Mouse (Mus musculus) monocyte, adult 2 months (primary cell): Measurements from ENCODE around the gene Prdm4.

Experiments
- DNase-seq, 2 experiments: peaks; one replicate each; pipeline ENCODE4 v3.0.0; 2022; ENCODE audit warnings: low spot score in 2 of 2, low read depth in 1 of 2

The Prdm4 gene

DNA sequence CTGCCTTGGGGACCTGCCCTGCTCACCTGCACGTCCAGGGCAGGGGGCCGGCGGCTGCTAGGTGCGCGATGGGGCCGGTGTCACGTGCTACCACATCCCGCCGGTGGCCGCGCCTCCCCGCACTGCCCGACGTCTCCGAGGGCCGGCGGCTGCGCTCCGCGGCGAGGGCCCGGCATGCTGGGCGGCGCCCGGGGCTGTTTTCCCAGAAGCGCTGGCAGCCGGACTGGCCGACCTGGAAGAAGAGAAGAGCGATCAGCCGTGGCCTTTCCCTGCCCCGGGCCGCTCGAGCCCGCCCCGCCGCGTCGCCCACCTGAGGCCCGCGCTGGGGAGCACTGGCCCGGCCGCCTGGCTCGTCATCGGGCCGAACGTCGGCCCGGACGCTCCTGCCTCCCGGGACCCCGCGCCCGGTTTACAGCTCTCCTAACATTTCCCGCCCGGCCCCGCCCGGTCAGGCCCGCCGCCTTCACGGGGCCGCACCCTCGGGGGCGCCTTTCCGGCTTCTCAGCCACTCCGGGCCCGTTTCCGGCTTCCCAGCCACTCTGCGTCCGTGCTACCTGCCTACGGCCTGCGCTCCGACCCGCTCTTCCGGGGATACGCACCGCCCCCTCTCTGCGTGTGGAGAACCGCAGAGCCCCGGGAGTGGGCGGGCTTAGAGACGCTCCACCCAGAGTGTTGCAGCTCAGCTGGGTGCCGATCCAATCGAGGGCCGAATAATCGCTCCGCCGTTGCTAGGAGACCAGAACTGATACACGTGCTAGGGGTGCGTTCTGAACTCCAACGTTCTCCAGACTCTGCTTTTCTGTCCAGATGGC is at the start of gene Prdm4:
TSS of gene Prdm4 (minus strand) at position 645 of the 812 bp plus-strand sequence.
- DNase-seq = peak; percentile 89 to 94

DNA sequence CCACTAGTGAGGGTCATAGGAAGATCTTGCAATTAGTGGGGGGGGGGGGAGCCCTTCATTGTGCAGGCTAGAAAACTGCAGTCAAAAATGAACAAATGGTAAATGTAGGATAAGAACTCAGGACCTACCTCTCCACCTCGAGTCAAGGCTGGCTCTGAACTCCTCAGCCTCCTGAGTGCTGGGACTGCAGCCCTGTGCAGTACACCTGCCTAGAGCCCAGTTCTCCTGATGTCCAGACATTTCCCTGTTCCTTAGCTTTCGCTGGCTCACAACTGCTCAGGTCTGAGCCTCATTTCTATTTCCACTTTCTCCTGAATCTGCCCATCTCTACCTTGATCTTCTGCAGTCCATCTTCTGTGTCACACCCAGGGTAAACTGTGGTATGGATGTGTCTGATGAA is 49.5 kb upstream of the Prdm4 start:
- no peak for DNase-seq

DNA sequence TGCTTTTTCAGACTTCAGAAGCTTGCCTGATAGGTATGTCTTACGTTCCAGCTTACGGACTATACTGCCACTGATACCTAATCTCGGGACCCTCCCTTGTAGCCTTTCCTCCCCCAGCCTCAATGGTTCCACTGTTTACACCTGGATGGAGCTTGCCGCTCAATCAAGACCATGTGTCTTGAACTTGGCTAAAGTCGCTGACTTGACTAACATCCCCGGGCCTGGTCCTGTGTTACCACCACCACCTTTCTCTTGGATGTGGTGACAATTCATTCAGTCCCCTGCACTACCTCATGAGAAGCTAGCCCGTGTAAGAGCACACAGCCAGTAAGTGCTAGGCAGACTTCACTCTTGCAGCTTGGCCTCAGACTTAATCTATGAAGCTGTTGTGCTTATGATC is 47.4 kb upstream of the Prdm4 start:
- no peak for DNase-seq

GRCm38 (mm10) chr10:85962897-85963296 is 46.0 kb upstream of the Prdm4 start:
- DNase-seq = no peak

GRCm38 (mm10) chr10:85957464-85957950 is 40.6 kb upstream of the Prdm4 start, which contains the start of gene Rtcb:
Gene Rtcb (minus strand): TSS chr10:85957823.
- DNase-seq = peak; percentile 84 to 88

- no peak for DNase-seq
Observed at GRCm38 (mm10) chr10:85956871-85957419, 40.0 kb upstream of the Prdm4 start.

GRCm38 (mm10) chr10:85954429-85954828 is 37.5 kb upstream of the Prdm4 start:
- no peak for DNase-seq

DNA sequence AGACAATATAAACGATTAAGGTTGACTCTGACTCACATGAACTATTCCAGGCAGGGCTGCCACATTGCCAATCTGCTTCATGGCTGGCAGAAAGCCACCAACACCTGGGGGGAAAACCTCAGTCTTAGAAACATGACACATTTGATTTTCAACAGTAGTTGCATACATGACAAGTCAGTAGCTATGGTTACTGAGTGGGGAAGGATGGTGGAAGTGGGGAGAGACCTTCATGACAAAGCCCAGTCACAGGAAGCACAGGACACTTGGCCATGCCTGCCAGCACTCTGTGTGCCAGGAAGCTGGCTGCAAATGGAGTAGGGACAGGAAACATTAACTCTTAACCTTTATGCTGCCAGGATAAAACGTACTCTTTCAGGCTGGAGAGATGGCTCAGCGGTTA is 36.5 kb upstream of the Prdm4 start:
- no peak for DNase-seq

- no peak for DNase-seq
Observed at GRCm38 (mm10) chr10:85951765-85952443, 35.0 kb upstream of the Prdm4 start.

DNA sequence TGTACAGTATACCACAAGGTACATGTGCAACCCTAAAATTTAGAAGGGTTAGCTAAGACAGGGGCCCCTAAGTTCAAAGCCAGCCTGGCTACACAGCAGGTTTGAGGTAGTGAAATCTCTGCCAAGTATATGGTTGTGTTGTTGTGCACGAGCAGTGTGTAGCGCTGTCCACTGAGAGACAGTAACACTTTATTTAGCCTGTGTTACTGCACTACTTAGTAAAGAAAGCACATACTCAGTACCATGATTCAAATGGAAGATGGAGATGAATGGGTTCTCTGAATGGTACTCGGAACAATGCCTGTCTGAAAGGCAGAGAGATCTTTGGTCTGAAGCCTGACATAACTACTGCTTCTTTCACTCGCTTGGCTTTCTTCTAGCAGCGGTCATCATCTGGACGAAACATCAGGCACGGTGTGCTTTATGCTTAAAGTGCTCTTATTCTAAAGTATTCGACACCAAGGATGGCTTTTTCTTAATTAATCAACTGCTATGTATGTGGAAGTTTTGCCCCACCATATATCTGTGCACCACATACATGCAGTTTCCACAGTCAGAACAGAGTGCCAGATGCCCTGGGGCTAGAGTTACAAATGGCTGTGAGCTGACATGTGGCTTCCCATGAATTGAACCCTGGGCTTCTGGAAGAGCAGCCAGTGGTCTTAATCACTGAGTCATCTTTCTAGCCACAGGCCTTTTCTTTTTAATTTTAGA is 31.7 kb upstream of the Prdm4 start:
- no peak for DNase-seq

DNA sequence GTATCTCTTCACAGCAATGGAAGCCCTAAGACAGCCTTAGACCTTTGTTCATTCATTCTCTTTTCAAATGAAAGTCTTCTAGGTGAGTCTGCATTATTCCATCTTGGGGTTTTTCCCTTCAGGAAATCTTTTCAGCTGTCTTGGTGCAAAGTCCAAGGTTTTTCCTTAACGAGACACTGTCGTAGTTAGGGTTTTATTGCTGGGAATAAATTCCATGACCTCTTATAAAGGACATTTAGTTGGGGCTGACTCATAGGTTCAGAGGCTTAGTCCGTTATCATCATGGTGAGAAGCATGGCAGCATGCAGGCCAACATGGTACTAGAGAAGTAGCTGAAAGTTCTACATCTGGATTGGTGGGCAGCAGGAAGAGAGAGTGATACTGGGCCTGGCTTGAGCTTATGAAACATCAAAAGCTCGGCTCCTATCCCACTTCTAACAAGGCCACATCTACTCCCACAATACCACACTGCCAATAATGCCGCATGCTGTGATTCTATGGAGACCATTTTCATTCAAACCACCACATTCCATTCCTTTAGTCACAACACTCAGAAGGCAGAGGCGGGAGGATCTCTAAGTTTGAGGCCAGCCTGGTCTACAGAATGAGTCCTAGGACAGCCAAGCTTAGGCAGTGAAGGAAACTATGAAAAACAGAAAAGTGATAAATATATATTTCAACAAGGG is 19.5 kb upstream of the Prdm4 start:
- no peak for DNase-seq

GRCm38 (mm10) chr10:85929962-85930361 is 13.0 kb upstream of the Prdm4 start:
- no peak for DNase-seq

GRCm38 (mm10) chr10:85929208-85929591 is 12.3 kb upstream of the Prdm4 start:
- DNase-seq = no peak

DNA sequence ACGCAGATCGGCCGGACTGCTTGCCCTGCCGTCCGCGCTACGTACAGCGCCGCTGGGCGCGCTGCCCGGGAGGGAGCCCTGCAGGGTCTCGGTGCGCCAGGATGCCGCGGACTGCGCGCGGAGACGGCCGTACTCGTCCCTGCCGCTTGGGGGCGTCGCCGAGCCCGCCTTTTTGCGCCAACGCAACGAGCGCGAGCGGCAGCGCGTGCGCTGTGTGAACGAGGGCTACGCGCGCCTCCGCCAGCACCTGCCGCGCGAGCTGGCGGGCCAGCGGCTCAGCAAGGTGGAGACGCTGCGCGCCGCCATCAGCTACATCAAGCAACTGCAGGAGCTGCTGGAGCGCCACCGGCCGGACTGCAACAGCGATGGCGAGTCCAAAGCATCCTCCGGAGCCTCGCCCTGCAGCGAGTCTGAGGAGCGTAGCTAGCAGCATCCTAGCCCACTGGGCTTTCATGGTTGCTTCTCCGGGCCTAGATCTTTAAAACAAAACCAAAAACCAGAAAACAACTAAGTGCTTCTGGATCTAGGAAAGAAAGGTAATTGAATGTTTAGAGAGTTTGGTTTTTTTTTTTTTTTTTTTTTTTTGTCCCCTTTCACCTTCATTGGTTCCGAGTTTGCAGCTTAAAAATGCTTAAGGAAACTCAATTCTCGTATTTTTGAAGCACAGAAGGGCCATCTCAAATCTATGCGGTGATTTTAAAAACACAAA is 11.7 kb upstream of the Prdm4 start:
- no peak for DNase-seq

GRCm38 (mm10) chr10:85927676-85928445 is 10.9 kb upstream of the Prdm4 start, which contains the start of gene Ascl4:
Gene Ascl4 (plus strand): TSS chr10:85927681.
- DNase-seq = no peak

DNA sequence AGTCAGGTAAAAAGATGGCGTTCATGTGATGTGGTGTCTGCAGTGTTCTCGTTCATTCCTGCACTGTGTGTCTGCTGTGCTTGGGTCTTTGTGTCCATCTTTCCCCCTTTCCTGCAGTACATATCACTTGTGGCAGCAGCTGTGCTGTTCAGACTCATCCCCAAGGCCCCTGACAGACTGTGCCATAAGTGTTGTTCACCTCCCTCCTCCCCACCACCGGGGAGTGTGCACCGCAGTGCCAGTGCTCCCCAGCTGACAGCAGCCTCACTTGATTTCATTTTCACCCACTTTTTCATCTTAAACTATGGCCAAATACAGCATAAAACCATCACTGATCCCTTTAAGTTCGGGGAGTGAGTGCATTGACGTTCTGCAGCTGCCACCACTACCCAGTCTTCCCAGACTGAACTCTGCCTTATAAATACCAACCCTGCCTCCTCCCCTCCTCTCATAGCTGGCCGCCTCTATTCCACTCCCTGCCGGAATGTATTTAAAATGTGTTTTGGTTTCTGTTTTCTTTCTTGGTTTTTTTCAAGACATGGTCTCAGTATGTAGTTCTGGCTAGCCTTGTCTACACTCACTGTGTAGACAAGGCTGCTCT is 37.0 kb downstream of the Prdm4 start:
- no peak for DNase-seq

DNA sequence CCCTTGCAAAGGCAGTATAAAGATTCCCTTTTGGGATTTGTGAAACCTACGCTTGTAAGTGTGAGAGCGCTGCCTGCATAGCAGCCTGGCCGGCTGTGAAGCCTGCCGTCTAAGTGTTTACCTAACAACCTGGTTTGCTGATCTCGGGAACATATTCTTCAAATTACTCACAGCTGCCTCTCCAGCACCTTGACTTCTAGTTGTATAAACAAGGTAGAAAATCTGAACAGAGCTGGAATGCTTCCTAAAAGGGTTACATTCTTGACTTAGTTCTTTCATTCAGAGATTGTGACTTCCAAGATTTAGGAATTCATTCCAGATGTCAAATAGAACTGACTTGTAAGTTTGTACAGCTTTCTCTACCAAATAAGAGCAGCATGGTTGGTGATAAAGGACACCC is 41.1 kb downstream of the Prdm4 start:
- DNase-seq = no peak

GRCm38 (mm10) chr10:85873861-85874544 is 42.9 kb downstream of the Prdm4 start:
- DNase-seq = peak in 1 of 2 experiments; percentile 9

DNA sequence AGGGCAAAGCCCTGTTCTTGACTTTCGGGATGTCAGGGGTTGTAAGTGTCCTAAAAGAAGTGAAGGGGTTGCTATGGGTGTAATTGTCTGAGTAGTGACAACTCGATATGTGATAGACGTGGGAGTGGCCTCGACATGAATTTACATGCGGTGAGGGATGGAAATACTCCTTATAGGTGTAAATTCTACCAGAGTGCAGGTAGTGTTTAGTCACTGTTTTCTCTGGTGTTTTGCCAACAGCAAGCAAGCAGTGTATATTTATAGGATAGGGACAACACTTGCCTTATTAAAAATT is 44.5 kb downstream of the Prdm4 start:
- DNase-seq = no peak
